Mouse (Mus musculus): Measurements from ENCODE around the gene Akap7. TPM values are rescaled to one million over a fixed set of nuclear protein-coding genes. Genes with fewer than 3 reads are reported as not detected.
"Not testable (repeated sequence)": the region's sequence is repeated elsewhere in the genome, so short reads cannot be mapped to it uniquely, and the experiment has no call there.

Gene Akap7
- polyA plus RNA-seq, 1 experiment = 12.2 TPM

- H3K4me3 ChIP-seq (replicated peaks; ENCODE audit: extremely low read depth, low read depth, low read length) = no peak overlapping the region
- no peak for TF ChIP-seq POLR2A (IDR thresholded peaks at IDR 0.05; ENCODE audit: borderline replicate concordance, extremely low read depth, low read depth, low read length)
- no peak for TF ChIP-seq CTCF (IDR thresholded peaks at IDR 0.05; ENCODE audit: insufficient read depth, low read length)
- WGBS = 90% methylated on average over 4 of the region's 4 CpGs
- H3K4me1 ChIP-seq (ENCODE audit: control insufficient read depth, insufficient read depth, low read length) = no peaks in the 10 kb centered on the region; the same call in none of the 2 replicates
- no peak for DNase-seq
These were observed 122.0 kb downstream of the Akap7 start for GRCm38 (mm10) chr10:25185691-25186090.

DNA sequence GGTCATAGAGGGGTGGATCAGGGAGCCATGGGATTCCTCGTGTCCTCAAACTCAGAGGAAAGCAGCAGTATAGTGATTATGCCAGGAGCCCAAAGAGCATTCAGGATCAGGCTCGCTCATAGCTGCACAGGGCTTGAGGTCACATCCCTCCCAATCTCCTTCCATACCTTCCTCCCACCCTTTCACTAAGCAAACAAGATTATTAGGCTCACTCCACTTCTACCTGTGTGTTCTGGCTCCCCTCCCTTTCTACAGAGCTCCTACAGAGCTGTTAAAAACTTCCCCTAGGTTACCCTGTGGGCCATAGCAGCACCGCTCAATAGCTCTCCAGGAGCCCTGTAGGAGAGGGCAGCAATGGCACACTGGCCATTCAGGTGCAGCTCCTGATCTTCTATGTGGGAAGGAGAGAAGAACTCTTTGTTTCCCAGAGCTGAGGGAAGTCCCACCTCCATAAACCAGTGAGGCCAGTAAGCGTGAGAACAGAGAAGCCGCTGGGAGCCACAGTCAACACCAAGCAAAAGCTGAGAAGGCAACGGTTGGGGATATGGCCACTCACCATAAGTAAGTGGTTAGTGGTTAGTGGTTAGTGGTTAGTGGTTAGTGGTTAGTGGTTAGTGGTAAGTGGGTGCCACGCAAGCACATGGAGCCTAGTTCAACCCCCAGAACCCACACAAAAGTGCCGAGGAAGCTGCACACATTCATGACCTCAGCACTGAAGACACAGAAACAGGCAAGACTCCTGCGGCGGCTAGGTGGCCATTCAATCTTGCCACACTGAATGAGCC is 122.7 kb downstream of the Akap7 start:
- DNase-seq = no peak
- 71% methylated on average over 10 of the region's 10 CpGs for WGBS
- Histone ChIP-seq H3K4me1 (ENCODE audit: control insufficient read depth, insufficient read depth, low read length) (no peaks in the 10 kb centered on the region; the same call in none of the 2 replicates), H3K4me3 (replicated peaks; ENCODE audit: extremely low read depth, low read depth, low read length) (no peak overlapping the region)
- TF ChIP-seq CTCF (IDR thresholded peaks at IDR 0.05; ENCODE audit: insufficient read depth, low read length) (no peak), POLR2A (IDR thresholded peaks at IDR 0.05; ENCODE audit: borderline replicate concordance, extremely low read depth, low read depth, low read length) (no peak)

DNA sequence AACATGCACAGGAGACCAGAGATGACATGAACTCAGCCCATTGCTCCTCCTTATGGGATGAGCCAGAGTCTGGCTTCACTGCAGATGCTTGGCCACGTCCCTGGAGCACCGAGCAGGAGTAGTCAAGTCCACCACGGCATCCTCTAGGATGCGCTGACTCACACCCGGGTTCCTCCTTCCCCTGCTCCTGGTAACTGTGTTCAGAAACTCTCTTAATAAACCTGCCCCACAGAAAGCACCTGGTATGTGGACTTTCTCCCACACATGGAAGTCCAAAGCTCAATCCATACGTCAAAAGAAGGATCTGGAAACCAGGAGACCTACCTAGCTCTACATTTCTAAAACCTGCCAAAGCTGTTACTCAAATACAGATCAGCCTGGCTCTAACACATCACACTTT is 124.4 kb downstream of the Akap7 start:
- DNase-seq = no peak
- WGBS = 79% methylated on average over 6 of the region's 6 CpGs

GRCm38 (mm10) chr10:25179030-25179429 is 128.6 kb downstream of the Akap7 start:
- TF ChIP-seq CTCF (IDR thresholded peaks at IDR 0.05; ENCODE audit: insufficient read depth, low read length) (no peak), POLR2A (IDR thresholded peaks at IDR 0.05; ENCODE audit: borderline replicate concordance, extremely low read depth, low read depth, low read length) (no peak)
- DNase-seq = no peak

More for the DNA sequence above, 124.4 kb downstream of the Akap7 start:
- Histone ChIP-seq H3K4me3 (replicated peaks; ENCODE audit: extremely low read depth, low read depth, low read length) (no peak overlapping the region), H3K4me1 (ENCODE audit: control insufficient read depth, insufficient read depth, low read length) (no peaks in the 10 kb centered on the region; the same call in none of the 2 replicates)
- no peak for TF ChIP-seq CTCF (IDR thresholded peaks at IDR 0.05; ENCODE audit: insufficient read depth, low read length)
- no peak for TF ChIP-seq POLR2A (IDR thresholded peaks at IDR 0.05; ENCODE audit: borderline replicate concordance, extremely low read depth, low read depth, low read length)

DNA sequence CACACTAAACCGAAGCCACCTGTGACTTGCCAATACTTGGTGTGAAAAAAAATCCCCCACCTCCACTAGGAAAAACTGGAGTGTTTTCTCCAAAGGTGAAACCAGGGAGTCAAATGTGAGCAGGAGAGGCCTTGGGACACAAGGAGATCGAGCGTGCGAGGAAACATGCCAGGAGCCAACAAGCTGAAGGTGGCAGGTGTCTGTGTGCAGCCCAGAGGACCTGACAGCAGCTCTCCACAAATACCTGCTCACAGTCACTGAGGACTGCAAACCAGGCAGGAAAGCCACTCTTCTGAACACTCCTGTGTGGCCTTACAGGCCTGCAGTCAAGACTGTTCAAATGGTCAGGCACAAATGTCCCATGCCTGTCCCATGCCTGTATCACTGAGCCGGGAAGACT is 130.4 kb downstream of the Akap7 start:
- DNase-seq = no peak
- TF ChIP-seq CTCF (IDR thresholded peaks at IDR 0.05; ENCODE audit: insufficient read depth, low read length) (no peak), POLR2A (IDR thresholded peaks at IDR 0.05; ENCODE audit: borderline replicate concordance, extremely low read depth, low read depth, low read length) (no peak)
- WGBS = 88% methylated on average over 5 of the region's 5 CpGs
- no peak overlapping the region for H3K4me3 ChIP-seq (replicated peaks; ENCODE audit: extremely low read depth, low read depth, low read length)
- peaks cover 4% of the 10 kb centered on the region; the same call in 1 of the 2 replicates for H3K4me1 ChIP-seq (ENCODE audit: control insufficient read depth, insufficient read depth, low read length)

More at GRCm38 (mm10) chr10:25179030-25179429, 128.6 kb downstream of the Akap7 start:
- Histone ChIP-seq H3K4me3 (replicated peaks; ENCODE audit: extremely low read depth, low read depth, low read length) (no peak overlapping the region), H3K4me1 (ENCODE audit: control insufficient read depth, insufficient read depth, low read length) (peaks cover 4% of the 10 kb centered on the region; the same call in 1 of the 2 replicates)
- WGBS = 66% methylated on average over 4 of the region's 4 CpGs

DNA sequence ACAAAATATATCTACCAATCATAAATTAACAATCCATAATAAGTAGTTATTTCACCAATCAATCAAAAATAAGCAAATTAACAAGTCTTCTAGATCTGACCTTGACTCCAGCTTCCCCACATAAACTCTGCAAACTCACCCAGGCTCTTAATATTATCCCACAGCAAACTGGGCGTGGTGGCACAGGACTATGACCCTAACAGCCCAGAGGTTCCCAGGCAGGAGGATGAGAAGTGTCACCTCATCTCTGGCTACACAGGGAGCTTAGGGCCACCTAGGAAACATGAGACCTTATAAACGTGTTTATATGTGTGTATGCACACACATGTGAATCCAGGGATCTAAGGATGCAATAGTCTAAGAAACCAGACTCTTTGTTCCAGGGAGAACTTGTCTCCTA is 132.8 kb downstream of the Akap7 start:
- no peak for DNase-seq
- no peak for TF ChIP-seq CTCF (IDR thresholded peaks at IDR 0.05; ENCODE audit: insufficient read depth, low read length)
- TF ChIP-seq POLR2A (IDR thresholded peaks at IDR 0.05; ENCODE audit: borderline replicate concordance, extremely low read depth, low read depth, low read length) = no peak
- WGBS = 81% methylated on average over 2 of the region's 2 CpGs
- Histone ChIP-seq H3K4me1 (ENCODE audit: control insufficient read depth, insufficient read depth, low read length) (peaks cover 4% of the 10 kb centered on the region; the same call in 1 of the 2 replicates), H3K4me3 (replicated peaks; ENCODE audit: extremely low read depth, low read depth, low read length) (no peak overlapping the region)

- 41% methylated on average over 6 of the region's 6 CpGs for WGBS
- H3K4me3 ChIP-seq (replicated peaks; ENCODE audit: extremely low read depth, low read depth, low read length) = no peak overlapping the region
- DNase-seq = no peak
- no peaks in the 10 kb centered on the region for H3K4me1 ChIP-seq (ENCODE audit: control insufficient read depth, insufficient read depth, low read length)
- TF ChIP-seq POLR2A (IDR thresholded peaks at IDR 0.05; ENCODE audit: borderline replicate concordance, extremely low read depth, low read depth, low read length) (no peak), CTCF (IDR thresholded peaks at IDR 0.05; ENCODE audit: insufficient read depth, low read length) (no peak)
These were observed 140.1 kb downstream of the Akap7 start for GRCm38 (mm10) chr10:25167365-25168194.

GRCm38 (mm10) chr10:25163510-25163909 is 144.2 kb downstream of the Akap7 start:
- WGBS = 43% methylated on average over 3 of the region's 3 CpGs
- H3K4me1 ChIP-seq (ENCODE audit: control insufficient read depth, insufficient read depth, low read length); H3K4me3 ChIP-seq (replicated peaks; ENCODE audit: extremely low read depth, low read depth, low read length); DNase-seq: not testable (repeated sequence)

DNA sequence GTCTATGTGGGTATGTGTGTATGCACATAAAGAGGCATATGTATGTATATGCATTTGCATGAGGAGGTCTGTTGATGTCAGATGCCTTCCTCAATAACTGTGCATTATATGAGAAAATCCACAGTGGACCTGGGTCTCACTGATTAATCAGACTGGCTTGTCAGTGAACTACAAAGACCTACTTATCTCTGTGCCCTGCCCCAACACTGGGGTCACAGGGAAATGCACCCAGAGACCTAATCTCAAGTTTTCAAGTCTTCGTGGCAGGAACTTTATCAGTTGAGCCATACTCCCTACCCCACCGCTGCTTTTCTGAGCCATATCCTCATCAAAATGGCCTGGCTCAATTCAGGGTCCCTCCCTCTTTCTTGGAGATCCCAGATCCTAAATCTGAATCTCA is 146.0 kb downstream of the Akap7 start:
- Histone ChIP-seq H3K4me1 (ENCODE audit: control insufficient read depth, insufficient read depth, low read length) (no peaks in the 10 kb centered on the region), H3K4me3 (replicated peaks; ENCODE audit: extremely low read depth, low read depth, low read length) (no peak overlapping the region)
- 59% methylated on average over 2 of the region's 2 CpGs for WGBS
- no peak for DNase-seq
- TF ChIP-seq POLR2A (IDR thresholded peaks at IDR 0.05; ENCODE audit: borderline replicate concordance, extremely low read depth, low read depth, low read length) (no peak), CTCF (IDR thresholded peaks at IDR 0.05; ENCODE audit: insufficient read depth, low read length) (no peak)

Measured in lung, adult 2 months (tissue).